8 mouse cellular contexts compared by ENCODE assay signal in the genomic region with DNA sequence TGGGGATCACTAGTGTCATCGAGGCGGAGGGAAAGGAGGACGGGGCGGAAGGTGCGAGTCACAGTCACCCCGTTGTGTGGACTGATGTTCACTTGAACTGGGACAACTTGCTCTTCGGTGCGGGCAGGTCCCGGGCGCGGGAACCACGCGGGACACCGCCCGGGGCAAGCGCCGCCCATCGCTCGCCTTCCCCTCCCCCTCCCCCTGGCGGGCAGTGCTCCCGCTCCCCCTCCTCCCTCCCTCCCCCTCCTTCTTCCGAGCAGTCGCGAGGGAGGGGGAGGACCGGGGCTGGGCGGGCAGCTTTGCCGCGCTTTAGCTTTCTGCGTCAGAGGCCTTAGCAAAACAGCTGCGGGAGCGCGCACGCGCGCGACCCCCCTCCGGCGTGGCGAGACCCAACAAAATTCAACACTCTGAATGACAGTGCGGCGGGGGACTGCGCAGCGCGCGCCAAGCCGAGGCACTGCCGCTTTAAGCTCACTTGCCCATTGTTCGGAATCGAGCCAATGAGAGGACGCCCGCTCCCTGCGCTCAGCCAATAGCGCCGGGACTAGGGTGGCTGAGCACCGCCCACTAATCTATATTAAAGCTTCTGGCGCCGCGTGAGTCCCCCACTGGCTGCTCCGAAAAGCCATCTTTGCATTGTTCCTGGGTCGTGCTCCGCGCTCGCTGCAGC. TPM values are rescaled to one million over a fixed set of nuclear protein-coding genes. Genes with fewer than 3 reads are reported as not detected.
DNase-seq lines count a peak whose midpoint lies in the region; ATAC-seq lines count a peak whose summit lies in the region.

Gene Ptma, plus strand, starts transcription at position 611 of the 673 bp plus-strand sequence.

- peak; percentile 94 for ATAC-seq in forebrain, embryonic 14.5 days
- ATAC-seq in neural tube, embryonic 15.5 days (ENCODE audit: low FRiP score): peak; percentile 93

- peaks cover 24% of the 10 kb centered on the region for H3K36me3 ChIP-seq in forebrain, embryonic 14.5 days (ENCODE audit: control insufficient read depth, insufficient read depth, low read length)
- peaks cover 13% of the 10 kb centered on the region for H3K36me3 ChIP-seq in neural tube, embryonic 15.5 days

- H3K27me3 ChIP-seq in forebrain, embryonic 14.5 days (replicated peaks; ENCODE audit: control insufficient read depth, insufficient read depth, low read length): no peaks in the 10 kb centered on the region
- no peaks in the 10 kb centered on the region for H3K27me3 ChIP-seq in neural tube, embryonic 15.5 days (replicated peaks)

- peak within 1 kb of the TSS; percentile 96 for H3K4me2 ChIP-seq in forebrain, embryonic 14.5 days (ENCODE audit: low read length)
- peak within 1 kb of the TSS; percentile 95 for H3K4me2 ChIP-seq in neural tube, embryonic 15.5 days

- intact Hi-C loops in heart, postnatal 14 days (cut with DNase I): loop anchor here (5.0 kb wide), 1 partner anchor 54 kb away; no protein-coding TSS in a partner anchor

- no peaks in the 10 kb centered on the region for H3K9me3 ChIP-seq in forebrain, embryonic 14.5 days (replicated peaks; ENCODE audit: control insufficient read depth, low read length)
- no peaks in the 10 kb centered on the region for H3K9me3 ChIP-seq in neural tube, embryonic 15.5 days (replicated peaks)

- H3K27ac ChIP-seq in forebrain, embryonic 14.5 days (ENCODE audit: low read depth, low read length): peak within 1 kb of the TSS; percentile 100
- H3K27ac ChIP-seq in neural tube, embryonic 15.5 days (replicated peaks): peak within 1 kb of the TSS; percentile 100

- peak within 1 kb of the TSS; percentile 100 for H3K9ac ChIP-seq in forebrain, embryonic 14.5 days (ENCODE audit: low read length)
- peak within 1 kb of the TSS; percentile 82 for H3K9ac ChIP-seq in neural tube, embryonic 15.5 days (replicated peaks)

- H3K4me3 ChIP-seq in forebrain, embryonic 14.5 days (ENCODE audit: low read depth, low read length): peak within 1 kb of the TSS; percentile 100
- peak within 1 kb of the TSS; percentile 83 for H3K4me3 ChIP-seq in neural tube, embryonic 15.5 days (replicated peaks)

- under 1% methylated on average over 53 of the region's 63 CpGs for WGBS in forebrain, embryonic 14.5 days
- under 1% methylated on average over 52 of the region's 63 CpGs for WGBS in neural tube, embryonic 15.5 days

- peak; percentile 100 for DNase-seq in ES-CJ7 (ENCODE audit: low read depth, low spot score)
- peak; percentile 100 for DNase-seq in cerebellum, adult 11 months
- peak; percentile 100 for DNase-seq in forebrain, embryonic 14.5 days (ENCODE audit: low spot score)
- peak; percentile 98 for DNase-seq in heart, postnatal 14 days
- DNase-seq in layer of hippocampus, adult 11-12 months (ENCODE audit: low spot score): peak; percentile 100
- DNase-seq in lung, adult 18-20 months: peak; percentile 99
- DNase-seq in testis, postnatal 14 days (ENCODE audit: low spot score): peak; percentile 99

- H3K4me1 ChIP-seq in forebrain, embryonic 14.5 days (ENCODE audit: control insufficient read depth, insufficient read depth, low read length): peaks cover 23% of the 10 kb centered on the region
- peaks cover 43% of the 10 kb centered on the region for H3K4me1 ChIP-seq in neural tube, embryonic 15.5 days

RNA-seq across cellular contexts. Expression of gene Ptma, which starts in this region (rescaled TPM):
- polyA plus RNA-seq in forebrain, embryonic 14.5 days (2014; fragmentation: Nextera tagmentation; extraction: Ambion mirVana): 2,309 and 2,480 TPM in 2 replicates
- 100 to 1,000 TPM; 290 to 401 TPM for total RNA-seq in heart, postnatal 14 days (2021)
- 1,254 and 1,565 TPM in 2 replicates for polyA plus RNA-seq in neural tube, embryonic 15.5 days (2015; fragmentation: Nextera tagmentation; extraction: Ambion mirVana)

Comparison
In these comparisons a context has a peak if more than half of its experiments do, and no peak if none do; other contexts are left out.
1. Peak in every context shown above with its lines: DNase-seq, ATAC-seq, H3K4me3 ChIP-seq and H3K27ac ChIP-seq.